Mouse (Mus musculus) fibroblast of lung, adult 2 months (primary cell): ENCODE results near the gene Ogt.

Experiments
- DNase-seq: peaks from one replicate; pipeline ENCODE4 v3.0.0-alpha.2; 2011; ENCODE audit warnings: low read depth

Gene Ogt

DNA sequence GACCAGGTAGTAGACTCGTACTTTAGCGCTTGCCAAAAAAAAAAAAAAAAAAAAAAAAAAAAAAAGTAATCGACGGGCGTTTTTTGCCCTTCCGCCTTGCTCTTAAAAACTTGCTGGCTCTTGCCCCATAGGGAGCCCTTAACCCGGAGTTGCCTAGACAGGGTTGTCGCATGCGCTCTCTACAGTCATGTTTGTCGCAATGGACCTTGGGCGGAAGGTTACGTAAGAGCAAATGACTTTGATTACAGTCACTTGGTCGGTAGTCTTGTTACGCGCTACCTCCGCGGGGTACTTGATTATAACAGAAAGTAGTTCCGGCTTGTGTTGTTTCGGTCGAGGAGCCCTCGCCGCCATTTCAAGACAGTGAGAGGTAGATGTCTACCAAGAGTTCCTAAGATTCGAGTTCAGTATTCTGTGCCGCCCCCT lies at the start of gene Ogt:
Gene Ogt (plus strand): TSS at position 320 of the 426 bp plus-strand sequence.
- DNase-seq: peak; percentile 76

DNA sequence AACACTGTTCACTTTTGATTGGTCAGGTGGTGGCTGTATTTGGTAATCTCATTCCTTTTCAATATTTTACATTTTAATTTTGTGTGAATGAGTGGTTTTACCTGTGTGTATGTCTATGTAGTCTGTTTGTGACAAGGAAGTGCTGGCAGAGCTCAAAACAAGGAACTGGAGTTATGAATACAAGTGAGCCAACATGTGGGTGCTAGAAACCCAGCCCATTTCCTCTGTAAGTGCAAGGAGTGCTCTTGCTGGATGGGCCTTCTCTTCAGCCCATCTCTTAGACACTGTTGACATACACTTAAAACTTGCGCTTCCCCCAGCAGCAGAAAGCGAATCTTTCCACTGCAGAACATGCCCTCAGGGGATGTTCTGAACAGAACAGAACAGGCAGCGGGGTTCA lies 23.7 kb upstream of the Ogt start:
- no peak for DNase-seq

DNA sequence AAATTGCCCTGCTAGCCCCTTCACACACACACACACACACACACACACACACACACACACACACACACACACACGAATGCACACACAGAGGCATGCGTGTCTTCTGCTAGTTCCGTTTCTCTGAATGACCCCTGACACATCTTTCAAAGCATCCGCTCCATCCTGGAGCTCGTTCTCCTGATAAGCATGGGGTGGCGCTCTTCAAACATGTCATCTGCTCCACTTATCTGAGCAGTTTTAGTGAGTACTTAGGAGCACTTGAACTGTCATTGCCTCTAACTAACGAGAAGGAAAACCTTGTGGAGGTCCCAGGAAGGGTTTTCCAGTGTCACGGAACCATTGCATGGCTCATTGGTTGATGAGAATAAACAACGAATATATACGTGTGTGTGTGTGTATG lies 22.0 kb upstream of the Ogt start:
- no peak for DNase-seq

GRCm38 (mm10) chrX:101620317-101620716 lies 19.5 kb upstream of the Ogt start:
- DNase-seq: no peak

DNA sequence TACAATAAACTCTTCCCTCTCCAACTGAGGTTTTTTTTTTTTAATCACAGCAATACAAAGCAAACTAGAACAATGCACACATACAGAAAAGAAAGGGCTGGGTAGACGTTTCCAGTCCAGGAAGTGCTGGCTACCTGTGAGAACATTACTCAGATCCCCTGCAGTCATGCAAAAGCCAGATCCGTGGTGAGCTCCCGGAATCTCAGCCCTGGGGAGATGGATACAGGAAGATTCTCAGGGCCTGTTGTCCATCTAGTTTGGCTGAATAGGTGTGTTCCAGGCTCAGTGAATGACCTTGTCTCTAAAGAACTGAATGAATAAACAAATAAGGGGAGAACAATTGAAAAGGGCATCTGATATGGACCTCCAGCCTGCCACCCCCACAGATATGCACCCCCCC lies 17.3 kb upstream of the Ogt start:
- no peak for DNase-seq

DNA sequence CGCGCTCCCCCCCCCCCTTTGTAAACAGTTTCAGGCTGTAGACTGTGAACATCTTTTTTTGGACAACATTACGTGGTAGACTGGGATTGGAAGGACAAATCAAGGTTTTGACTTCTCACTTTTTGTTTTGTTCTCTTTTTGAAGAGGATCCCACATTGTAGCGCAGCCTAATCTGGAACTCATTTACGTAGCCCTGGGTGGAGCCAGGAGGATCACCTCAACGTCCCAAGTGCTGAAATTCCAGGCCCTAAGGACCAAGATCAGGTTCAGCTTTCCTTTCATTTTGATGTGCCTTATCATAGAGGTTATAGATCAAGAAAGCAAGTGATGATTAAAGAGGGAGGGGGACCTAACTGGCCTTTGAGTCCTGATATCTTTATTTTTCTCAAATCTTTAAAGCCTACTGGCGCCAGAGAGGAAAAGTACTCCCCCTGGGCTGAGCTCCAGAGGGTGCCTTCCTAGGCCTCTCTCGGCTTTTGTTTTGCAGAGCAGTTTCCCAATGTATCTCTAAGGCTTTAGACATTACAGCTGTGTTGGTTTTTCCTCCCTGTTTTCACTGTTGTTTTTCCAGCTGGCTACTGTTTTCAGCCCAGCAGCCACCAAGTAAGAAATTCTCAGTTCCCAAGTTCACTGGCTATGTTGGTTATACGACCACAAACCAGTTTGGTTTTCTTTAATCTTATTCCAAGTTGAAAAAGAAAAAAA lies 2.9 kb upstream of the Ogt start:
- no peak for DNase-seq

DNA sequence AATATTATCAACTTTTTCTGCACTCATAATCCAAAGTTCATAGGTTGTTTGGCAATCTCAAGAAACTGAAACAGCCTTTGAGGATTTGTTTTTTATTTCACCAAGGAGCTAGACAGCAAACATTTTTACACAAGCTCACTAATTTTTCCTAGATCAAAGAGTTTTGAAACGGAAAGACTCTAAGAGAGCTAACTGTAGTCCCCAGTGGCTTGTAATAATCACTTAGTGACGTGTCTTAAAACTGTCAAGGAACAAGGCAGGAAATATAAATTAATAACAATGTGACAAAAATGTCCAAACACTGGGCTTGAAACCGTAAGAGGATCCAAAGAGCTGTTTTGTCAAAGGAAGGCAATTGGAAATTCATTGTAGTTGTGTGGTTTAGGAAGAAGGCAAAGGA lies 1.0 kb upstream of the Ogt start:
- DNase-seq: no peak

- DNase-seq: no peak
These were observed 554 bp upstream of the Ogt start for GRCm38 (mm10) chrX:101639306-101639705.

- no peak for DNase-seq
These were observed 617 bp downstream of the Ogt start for GRCm38 (mm10) chrX:101640194-101641160.

DNA sequence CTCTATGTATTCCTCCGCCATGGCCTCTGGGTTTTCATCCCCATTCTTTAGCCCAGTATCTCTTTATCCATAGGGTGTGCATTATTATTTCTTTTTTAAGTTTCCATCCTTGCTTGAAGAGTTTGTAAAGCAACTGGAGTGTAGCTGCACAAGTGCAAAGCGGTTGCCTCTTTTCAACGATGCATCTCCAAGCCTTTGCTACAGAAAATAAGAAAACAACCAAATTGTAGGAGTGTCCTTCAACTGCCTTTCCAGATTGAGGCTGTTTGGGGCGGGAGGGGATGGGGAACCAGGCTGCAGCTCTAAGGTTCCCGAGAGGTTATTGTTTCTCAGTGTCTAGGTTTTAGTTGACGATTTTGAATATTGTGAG lies 1.3 kb downstream of the Ogt start:
- no peak for DNase-seq

DNA sequence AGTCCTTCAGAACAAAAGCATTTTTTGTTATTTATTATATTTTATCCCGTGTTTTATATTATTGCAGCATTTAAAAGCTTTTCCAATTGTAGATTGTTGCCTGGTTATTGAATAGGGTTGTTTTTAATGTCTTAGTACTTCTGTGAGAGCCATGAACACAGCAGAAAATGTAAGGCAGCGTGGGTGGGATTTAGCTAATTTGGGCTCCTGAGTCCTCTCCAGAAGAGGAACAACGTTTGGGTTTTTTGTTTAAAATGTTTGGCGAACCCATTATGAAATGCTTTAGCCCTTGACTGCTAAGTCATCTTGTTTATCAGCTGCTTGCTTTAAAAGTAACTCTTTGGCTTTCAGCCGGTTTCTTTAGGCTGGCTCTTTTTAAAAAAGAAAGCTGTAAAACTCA lies 2.2 kb downstream of the Ogt start:
- DNase-seq: no peak

DNA sequence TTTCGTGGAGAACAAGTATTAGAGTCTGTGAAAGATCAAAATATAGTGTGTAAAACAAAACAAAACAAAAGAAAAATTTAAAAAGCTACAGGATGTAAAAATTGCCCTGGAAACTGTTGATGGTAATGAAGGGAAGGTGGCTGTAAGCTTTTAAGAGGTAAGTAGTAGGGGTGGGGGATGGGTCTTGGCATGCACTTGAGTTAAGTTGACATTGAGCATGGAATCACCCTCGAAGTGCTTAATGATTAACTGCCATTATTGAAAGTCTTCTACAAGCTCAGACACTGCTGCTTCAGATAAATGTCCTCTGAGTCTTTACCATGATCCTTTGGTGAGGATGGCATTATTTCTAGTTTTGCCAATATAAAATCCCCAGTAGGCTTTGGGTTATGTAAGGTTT lies 5.4 kb downstream of the Ogt start:
- no peak for DNase-seq

GRCm38 (mm10) chrX:101646621-101647020 lies 6.8 kb downstream of the Ogt start:
- DNase-seq: no peak

GRCm38 (mm10) chrX:101695686-101696085 lies 55.8 kb downstream of the Ogt start:
- no peak for DNase-seq

DNA sequence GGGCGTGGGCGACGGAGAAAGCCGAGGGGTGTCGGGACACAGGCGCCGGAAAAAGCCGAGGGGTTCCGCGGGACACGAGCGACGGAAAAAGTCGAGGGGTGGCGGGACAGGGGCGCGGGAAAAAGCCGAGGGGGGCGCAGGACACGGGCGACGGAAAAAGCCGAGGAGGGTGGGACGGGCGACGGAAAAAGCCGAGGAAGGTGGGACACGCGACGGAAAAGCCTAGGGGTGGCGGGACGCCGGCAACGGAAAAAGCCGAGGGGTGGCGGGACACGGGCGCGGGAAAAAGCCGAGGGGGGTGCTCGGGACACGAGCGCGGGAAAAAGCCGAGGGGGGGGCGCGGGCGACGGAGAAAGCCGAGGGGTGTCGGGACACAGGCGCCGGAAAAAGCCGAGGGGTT lies 57.7 kb downstream of the Ogt start:
- no peak for DNase-seq

GRCm38 (mm10) chrX:101698232-101698631 lies 58.4 kb downstream of the Ogt start:
- DNase-seq: no peak

DNA sequence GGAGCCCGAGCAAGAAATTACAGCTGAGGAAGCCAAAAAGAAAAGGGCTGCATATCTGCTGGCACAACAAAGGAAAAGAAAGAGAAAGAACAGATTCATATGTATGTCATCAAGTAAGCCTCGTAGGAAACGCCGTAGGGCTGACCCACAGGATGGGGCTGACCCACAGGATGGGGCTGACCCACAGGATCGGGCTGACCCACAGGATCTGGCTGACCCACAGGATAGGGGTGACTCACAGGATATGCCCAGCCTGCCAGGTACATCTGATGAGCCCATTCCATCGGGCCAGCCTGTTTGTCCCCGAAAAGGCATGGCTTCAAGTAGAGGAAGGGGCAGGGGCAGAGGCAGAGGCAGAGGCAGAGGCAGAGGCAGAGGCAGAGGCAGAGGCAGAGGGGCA lies 65.3 kb downstream of the Ogt start:
- no peak for DNase-seq

- DNase-seq: peak; percentile 29
These were observed 80.5 kb downstream of the Ogt start for GRCm38 (mm10) chrX:101720401-101720800.

GRCm38 (mm10) chrX:101730010-101730409 lies 90.2 kb downstream of the Ogt start:
- DNase-seq: no peak

GRCm38 (mm10) chrX:101732644-101733043 lies 92.8 kb downstream of the Ogt start:
- DNase-seq: no peak

DNA sequence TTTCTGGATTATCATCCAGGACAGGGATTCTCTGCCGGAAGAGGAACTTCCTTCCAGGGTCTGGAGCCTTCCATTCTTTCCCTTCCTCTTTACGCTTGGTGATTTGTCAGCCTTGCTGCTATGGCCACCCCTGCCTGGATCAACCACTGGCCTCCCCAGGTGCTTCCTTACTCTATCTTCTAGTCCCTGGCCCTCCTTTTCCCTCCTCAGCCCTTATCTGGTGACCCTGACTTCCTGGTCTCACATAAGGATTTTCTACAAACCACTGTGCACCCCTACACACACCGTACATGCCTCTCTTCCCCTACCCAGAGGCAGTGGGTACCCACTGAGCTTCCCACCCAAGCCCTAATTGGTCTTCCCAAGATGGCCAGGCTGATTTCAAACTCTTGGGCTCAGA lies 93.4 kb downstream of the Ogt start:
- no peak for DNase-seq

- peak; percentile 47 for DNase-seq
These were observed 94.0 kb downstream of the Ogt start, which contains the start of gene Cxcr3 for GRCm38 (mm10) chrX:101733828-101734319. Gene Cxcr3 (minus strand): TSS chrX:101734269.
